ENCODE assay signal across 27 mouse cellular contexts in the genomic region with DNA sequence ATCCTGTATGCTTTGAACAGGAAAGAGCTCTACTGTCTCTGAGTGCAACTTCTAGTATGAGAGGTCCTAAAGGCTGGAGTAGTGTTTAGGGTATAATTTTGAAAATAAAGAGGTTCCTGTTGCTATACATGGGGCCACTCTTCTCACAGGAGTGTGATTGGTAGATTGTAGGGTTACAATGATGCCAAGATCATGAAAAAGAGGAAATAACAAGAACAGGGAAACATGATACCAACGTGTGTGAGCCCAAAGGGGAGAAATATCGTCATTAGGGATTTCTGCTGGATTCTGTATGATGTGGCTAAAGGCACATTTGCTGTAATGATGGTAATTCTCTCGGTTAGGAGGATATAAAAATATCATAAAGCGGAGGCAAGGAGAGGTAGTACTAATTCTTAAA. TPM values are rescaled to one million over a fixed set of nuclear protein-coding genes. Genes with fewer than 3 reads are reported as not detected.
A peak's percentile ranks its signal among the peaks of the same experiment; 100 is the strongest.
DNase-seq lines count a peak whose midpoint lies in the region; ATAC-seq lines count a peak whose summit lies in the region.
"Had no signal": no experiment of that assay in that cellular context is flagged by ENCODE, and none has a peak within 500 bp of the region (broad histone marks: within the 10 kb centered on the region; RNA-seq: fewer than 3 reads in every experiment).

No protein-coding gene starts in this region.

- H3K9ac ChIP-seq in liver, embryonic 12.5 days: no peak overlapping the region
- peak overlapping the region; percentile 9; the same call in 1 of the 2 replicates for H3K9ac ChIP-seq in liver, embryonic 15.5 days
- H3K9ac ChIP-seq: embryonic facial prominence, embryonic 13.5 days; forebrain, postnatal 0 days; hindbrain, embryonic 12.5 days; hindbrain, embryonic 15.5 days had no signal

- WGBS in liver, embryonic 12.5 days (ENCODE audit: insufficient replicate concordance): 82% methylated on average over 4 of the region's 4 CpGs
- 79% methylated on average over 4 of the region's 4 CpGs for WGBS in liver, embryonic 15.5 days (ENCODE audit: insufficient replicate concordance)

- no peak for ATAC-seq in liver, embryonic 12.5 days
- no peak for ATAC-seq in liver, embryonic 15.5 days (ENCODE audit: insufficient read depth)
- ATAC-seq: CD4-positive, CD25-positive, alpha-beta regulatory T cell, adult 4 months; forebrain, embryonic 14.5 days; forebrain, postnatal 0 days; Patski had no signal

- H3K36me3 ChIP-seq in liver, embryonic 12.5 days: peaks cover 95% of the 10 kb centered on the region
- H3K36me3 ChIP-seq in liver, embryonic 15.5 days (replicated peaks): peaks cover 95% of the 10 kb centered on the region
- H3K36me3 ChIP-seq: hindbrain, embryonic 12.5 days; hindbrain, embryonic 15.5 days had no signal

- DNase-seq in liver (no peak), MEL-GATA-1-ER (ENCODE audit: extremely low read depth, low read depth) (peak; percentile 75)
- no peak for DNase-seq in cerebellum, postnatal 10 days
- DNase-seq in kidney, postnatal 4 days: no peak
- DNase-seq: adrenal gland, postnatal 14 days; cerebellum, adult 11 months; cerebellum, adult 2 months; cerebellum, adult 9-11 months; cerebellum, postnatal 36 days; embryo, embryonic 11 days; forebrain, postnatal 0 days; gastrocnemius, adult 2 months; gastrocnemius, postnatal 14 days; heart, adult 11 months had no signal

- no peak overlapping the region for H3K4me3 ChIP-seq in liver, embryonic 12.5 days
- H3K4me3 ChIP-seq in liver, embryonic 15.5 days (replicated peaks): peak overlapping the region; percentile 47
- H3K4me3 ChIP-seq: embryonic facial prominence, embryonic 10.5 days; embryonic facial prominence, embryonic 13.5 days; gastrocnemius, adult 2 months; hindbrain, embryonic 12.5 days; hindbrain, embryonic 15.5 days had no signal

- H3K27me3 ChIP-seq in liver, embryonic 12.5 days (replicated peaks): no peaks in the 10 kb centered on the region
- no peaks in the 10 kb centered on the region for H3K27me3 ChIP-seq in liver, embryonic 15.5 days
- H3K27me3 ChIP-seq: embryonic facial prominence, embryonic 13.5 days; hindbrain, embryonic 12.5 days; hindbrain, embryonic 15.5 days; Patski had no signal

- peak overlapping the region; percentile 65 for H3K4me2 ChIP-seq in liver, embryonic 12.5 days
- peak overlapping the region; percentile 60 for H3K4me2 ChIP-seq in liver, embryonic 15.5 days
- H3K4me2 ChIP-seq: embryonic facial prominence, embryonic 13.5 days; heart, embryonic 11.5 days; hindbrain, embryonic 12.5 days; hindbrain, embryonic 15.5 days had no signal

- no peaks in the 10 kb centered on the region for H3K9me3 ChIP-seq in liver, embryonic 12.5 days (replicated peaks)
- H3K9me3 ChIP-seq in liver, embryonic 15.5 days (replicated peaks): no peaks in the 10 kb centered on the region
- H3K9me3 ChIP-seq: embryonic facial prominence, embryonic 10.5 days; embryonic facial prominence, embryonic 13.5 days; hindbrain, embryonic 12.5 days; hindbrain, embryonic 15.5 days had no signal

- H3K4me1 ChIP-seq in liver, embryonic 12.5 days: peaks cover 56% of the 10 kb centered on the region
- H3K4me1 ChIP-seq in liver, embryonic 15.5 days (replicated peaks): peaks cover 52% of the 10 kb centered on the region
- H3K4me1 ChIP-seq: embryonic facial prominence, embryonic 10.5 days; embryonic facial prominence, embryonic 13.5 days; hindbrain, embryonic 12.5 days; hindbrain, embryonic 15.5 days had no signal

- H3K27ac ChIP-seq in liver, embryonic 12.5 days: peak overlapping the region; percentile 66; the same call in 1 of the 2 replicates
- peak overlapping the region; percentile 90 for H3K27ac ChIP-seq in liver, embryonic 15.5 days (replicated peaks)
- H3K27ac ChIP-seq: embryonic facial prominence, embryonic 10.5 days; embryonic facial prominence, embryonic 13.5 days; gastrocnemius, adult 2 months; hindbrain, embryonic 12.5 days; hindbrain, embryonic 15.5 days had no signal

RNA-seq across cellular contexts. Expression of a gene that starts 29.8 kb away (rescaled TPM):
- polyA plus RNA-seq in liver, embryonic 12.5 days (2016; fragmentation: Nextera tagmentation; extraction: Ambion mirVana): 81.9 and 83.4 TPM in 2 replicates
- 49.0 and 51.4 TPM in 2 replicates for polyA plus RNA-seq in liver, embryonic 15.5 days (2015; fragmentation: Nextera tagmentation; extraction: Ambion mirVana)

RNA-seq across cellular contexts. Expression of a gene that starts 30.1 kb away (rescaled TPM):
- polyA plus RNA-seq in liver, embryonic 12.5 days (2016; fragmentation: Nextera tagmentation; extraction: Ambion mirVana): 23.9 and 24.5 TPM in 2 replicates
- 13.6 and 13.7 TPM in 2 replicates for polyA plus RNA-seq in liver, embryonic 15.5 days (2015; fragmentation: Nextera tagmentation; extraction: Ambion mirVana)

RNA-seq across cellular contexts. Expression of a gene that starts 34.3 kb away (rescaled TPM):
- polyA plus RNA-seq in liver, embryonic 12.5 days (2016; fragmentation: Nextera tagmentation; extraction: Ambion mirVana): 110 and 115 TPM in 2 replicates
- 154 and 157 TPM in 2 replicates for polyA plus RNA-seq in liver, embryonic 15.5 days (2015; fragmentation: Nextera tagmentation; extraction: Ambion mirVana)

RNA-seq across cellular contexts. Expression of a gene that starts 45.0 kb away (rescaled TPM):
- 0.04 TPM in 1 of 2 replicates, not detected in the other for polyA plus RNA-seq in liver, embryonic 12.5 days (2016; fragmentation: Nextera tagmentation; extraction: Ambion mirVana)
- polyA plus RNA-seq in liver, embryonic 15.5 days (2015; fragmentation: Nextera tagmentation; extraction: Ambion mirVana): not detected in 2 replicates
- polyA plus RNA-seq: embryonic facial prominence, embryonic 10.5 days; forebrain, embryonic 11.5 days; heart, embryonic 11.5 days; heart, embryonic 14.5 days; heart, postnatal 0 days; hindbrain, embryonic 12.5 days had no signal
